Mouse (Mus musculus) cerebellum, adult 8-10 months (tissue): Measurements from ENCODE around the gene Srrm2.

ENCODE experiments used
- DNase-seq: peaks from one replicate; pipeline ENCODE4 v3.0.0; 2022

Srrm2 gene

GRCm38 (mm10) chr17:23862926-23863325, 72.6 kb downstream of the Srrm2 start:
- no peak for DNase-seq

GRCm38 (mm10) chr17:23867756-23868155, 77.4 kb downstream of the Srrm2 start, which contains the start of gene Prss21:
Gene Prss21 (plus strand): TSS chr17:23868056.
- DNase-seq = no peak

GRCm38 (mm10) chr17:23868513-23868912, 78.2 kb downstream of the Srrm2 start:
- DNase-seq = no peak
